Mouse (Mus musculus) heart, adult 10 weeks (tissue): ENCODE measurements around the gene Olfr1336. TPM values are rescaled to one million over a fixed set of nuclear protein-coding genes. Genes with fewer than 3 reads are reported as not detected.

Experiments used
- polyA plus RNA-seq: library from polyadenylated mRNA; stranded (reverse); fragments of 350-450 nt; fragmentation: Illumina TruSeq; extraction: RNeasy Lipid Tissue Mini Kit (QIAGEN cat#74804); gene quantifications from one replicate; pipeline ENCODE4 v1.2.3, GENCODE M21; 2014; ENCODE audit warnings: low read depth, low replicate concordance

The Olfr1336 gene
- not detected for polyA plus RNA-seq

GRCm38 (mm10) chr7:6455868-6456267 is at the start of gene Olfr1336:
Gene Olfr1336, plus strand, starts transcription at chr7:6456168.

DNA sequence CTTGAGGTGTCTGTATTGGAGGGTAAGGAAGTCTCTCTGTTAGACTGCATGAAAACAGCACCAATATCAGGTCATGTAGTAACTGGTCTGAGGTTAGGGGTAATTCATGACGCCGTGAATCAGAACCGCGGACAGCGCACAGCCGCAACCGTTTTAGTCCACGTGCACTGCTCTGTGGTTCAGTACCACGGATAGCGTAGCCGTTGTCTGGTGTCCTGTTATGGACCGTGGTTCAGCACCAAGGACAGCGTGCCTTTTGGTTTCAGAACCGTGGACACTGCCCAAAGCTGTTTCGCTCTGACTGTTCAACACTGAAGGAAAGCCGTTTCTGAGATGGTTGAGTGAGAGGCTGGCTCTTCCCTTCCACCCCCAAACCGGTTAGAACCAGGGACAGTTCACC is 45.9 kb upstream of the Olfr1336 start, which contains the start of gene Gm20715:
Gene Gm20715 (plus strand): TSS at position 235 of the 400 bp plus-strand sequence.

GRCm38 (mm10) chr7:6438388-6438787 is 17.6 kb upstream of the Olfr1336 start, which contains the start of gene Olfr1344:
Gene Olfr1344, plus strand, starts transcription at chr7:6438688.

GRCm38 (mm10) chr7:6466951-6467350 is 11.0 kb downstream of the Olfr1336 start, which contains the start of gene Olfr1346:
Gene Olfr1346, plus strand, starts transcription at chr7:6467101.

DNA sequence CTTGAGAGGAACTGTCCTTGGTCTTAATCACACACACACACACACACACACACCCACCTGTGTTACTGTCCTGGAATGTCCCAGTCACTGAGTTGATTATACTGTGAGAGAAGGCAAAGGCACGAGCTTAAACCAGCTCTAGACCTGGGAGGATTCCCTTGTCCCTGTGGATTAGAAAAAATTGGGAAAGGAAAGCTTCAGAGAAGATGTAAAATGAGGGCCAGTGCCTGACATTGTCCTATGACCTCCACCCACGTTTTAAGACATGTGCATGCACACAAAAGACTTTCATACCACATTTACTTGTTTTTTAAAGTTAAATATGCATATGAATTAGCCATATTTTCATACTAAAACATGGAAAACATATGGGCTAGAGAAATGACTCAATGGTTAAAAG is 30.9 kb downstream of the Olfr1336 start, which contains the start of gene Olfr5:
Gene Olfr5 (minus strand): TSS at position 101 of the 400 bp plus-strand sequence.

GRCm38 (mm10) chr7:6499655-6500054 is 43.7 kb downstream of the Olfr1336 start, which contains the start of gene Olfr1347:
Gene Olfr1347, minus strand, starts transcription at chr7:6499755.

DNA sequence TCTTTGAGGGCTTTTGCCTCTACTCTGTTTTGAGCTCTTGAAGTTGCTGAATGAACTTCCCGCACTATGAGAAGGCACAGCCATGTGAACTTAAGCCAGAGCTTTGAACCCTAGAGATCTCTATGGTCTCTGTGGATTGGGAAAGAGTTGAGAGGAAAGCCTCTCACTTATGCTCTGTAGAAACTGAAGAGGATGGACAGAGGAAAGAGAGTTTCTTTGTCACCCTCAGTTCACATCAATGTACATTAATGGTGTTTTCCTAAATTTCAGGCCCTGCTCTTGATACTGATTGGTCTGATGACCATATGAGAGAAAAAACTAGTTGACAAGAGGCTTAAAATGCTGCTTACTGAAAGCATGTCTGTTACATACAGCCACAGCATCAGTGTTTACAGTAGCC is 52.7 kb downstream of the Olfr1336 start, which contains the start of gene Olfr1348:
Gene Olfr1348 (minus strand): TSS at position 101 of the 400 bp plus-strand sequence.

Other genes with a start within 250 kb of the Olfr1336 start
- gene Zscan5b, start 233.9 kb upstream of the Olfr1336 start, polyA plus RNA-seq = not detected
- gene Epp13, start 203.5 kb upstream of the Olfr1336 start, polyA plus RNA-seq = not detected
- 3.1 TPM for gene Zfp667, start 169.6 kb upstream of the Olfr1336 start, polyA plus RNA-seq
- 3.0 TPM for gene Zfp583, start 124.9 kb upstream of the Olfr1336 start, polyA plus RNA-seq
- gene Gm3854, start 112.4 kb upstream of the Olfr1336 start, polyA plus RNA-seq = 0.47 TPM
- 2.1 TPM for gene Zfp78, start 92.9 kb upstream of the Olfr1336 start, polyA plus RNA-seq
- 6.3 TPM for gene Zfp28, start 72.9 kb upstream of the Olfr1336 start, polyA plus RNA-seq
- gene Smim17, start 57.5 kb upstream of the Olfr1336 start, polyA plus RNA-seq = not detected
- gene Gm20715, start 45.9 kb upstream of the Olfr1336 start, polyA plus RNA-seq = not detected
- gene Olfr1344, start 17.5 kb upstream of the Olfr1336 start, polyA plus RNA-seq = not detected
- not detected for gene Olfr1346, start 10.9 kb downstream of the Olfr1336 start, polyA plus RNA-seq
- gene Olfr5, start 30.8 kb downstream of the Olfr1336 start, polyA plus RNA-seq = not detected
- gene Olfr1347, start 43.6 kb downstream of the Olfr1336 start, polyA plus RNA-seq = not detected
- not detected for gene Olfr1348, start 52.6 kb downstream of the Olfr1336 start, polyA plus RNA-seq
- not detected for gene Olfr1349, start 66.8 kb downstream of the Olfr1336 start, polyA plus RNA-seq
- not detected for gene Olfr1350, start 108.7 kb downstream of the Olfr1336 start, polyA plus RNA-seq
- gene Zim1, start 240.3 kb downstream of the Olfr1336 start, polyA plus RNA-seq = 4.1 TPM